Mouse (Mus musculus) liver, embryonic 16.5 days (tissue): ENCODE results near the gene Cib4. TPM values are rescaled to one million over a fixed set of nuclear protein-coding genes. Genes with fewer than 3 reads are reported as not detected.

Source experiments
- ATAC-seq: fragments of 200-750 bp; cut with Nextera tagmentation; 2 replicates; pipeline ENCODE4 v1.8.0; 2017; ENCODE audit warnings: low read depth, mild to moderate bottlenecking, moderate number of reproducible peaks, moderate library complexity
- H3K27ac ChIP-seq: fragments of 300-500 bp; sonication (generic); 2 replicates; pipeline ENCODE4 v1.5.1; 2014; ENCODE audit warnings: mild to moderate bottlenecking, low read length
- H3K27me3 ChIP-seq: fragments of 300-500 bp; sonication (generic); 2 replicates; pipeline ENCODE4 v1.6.1; 2014; ENCODE audit warnings: low read depth, low read length, mixed read lengths; ENCODE audit not compliant: control insufficient read depth, insufficient read depth
- H3K36me3 ChIP-seq: fragments of 300-500 bp; sonication (generic); 2 replicates; pipeline ENCODE4 v1.6.1; 2014; ENCODE audit warnings: mild to moderate bottlenecking; ENCODE audit not compliant: control insufficient read depth, insufficient read depth
- H3K4me1 ChIP-seq: fragments of 300-500 bp; sonication (generic); 2 replicates; pipeline ENCODE4 v1.6.1; 2014; ENCODE audit warnings: low read depth, low read length, mixed read lengths; ENCODE audit not compliant: control insufficient read depth
- H3K4me2 ChIP-seq: fragments of 300-500 bp; sonication (generic); 2 replicates; pipeline ENCODE4 v1.6.1; 2014; ENCODE audit warnings: low read depth, low read length, mixed read lengths
- H3K4me3 ChIP-seq: fragments of 300-500 bp; sonication (generic); 2 replicates; pipeline ENCODE4 v1.5.1; 2014; ENCODE audit warnings: low read depth, mild to moderate bottlenecking, low read length
- H3K9ac ChIP-seq: fragments of 300-500 bp; sonication (generic); 2 replicates; pipeline ENCODE4 v1.6.1; 2014; ENCODE audit warnings: low read depth, low read length
- H3K9me3 ChIP-seq: fragments of 300-500 bp; sonication (generic); replicated peaks from 2 replicates; pipeline ENCODE4 v1.6.1; 2016; ENCODE audit warnings: low read length; ENCODE audit not compliant: control insufficient read depth
- WGBS: fragments of 180-500 bp; shearing (Covaris S2); extraction: QIAGEN DNeasy Blood & Tissue Kit; methylation state at CpG from one replicate; pipeline ENCODE4 v1.1.7; 2014; ENCODE audit not compliant: insufficient replicate concordance; 5-methylcytosine and 5-hydroxymethylcytosine counted together
- polyA plus RNA-seq: library from polyadenylated mRNA; unstranded; fragments of >200 nt; fragmentation: Nextera tagmentation; extraction: Ambion mirVana; gene quantifications from 2 replicates; pipeline ENCODE4 v1.2.1, GENCODE M21; 2015

Cib4 gene
- polyA plus RNA-seq, 1 experiment from 2014 or later, result not detected

DNA sequence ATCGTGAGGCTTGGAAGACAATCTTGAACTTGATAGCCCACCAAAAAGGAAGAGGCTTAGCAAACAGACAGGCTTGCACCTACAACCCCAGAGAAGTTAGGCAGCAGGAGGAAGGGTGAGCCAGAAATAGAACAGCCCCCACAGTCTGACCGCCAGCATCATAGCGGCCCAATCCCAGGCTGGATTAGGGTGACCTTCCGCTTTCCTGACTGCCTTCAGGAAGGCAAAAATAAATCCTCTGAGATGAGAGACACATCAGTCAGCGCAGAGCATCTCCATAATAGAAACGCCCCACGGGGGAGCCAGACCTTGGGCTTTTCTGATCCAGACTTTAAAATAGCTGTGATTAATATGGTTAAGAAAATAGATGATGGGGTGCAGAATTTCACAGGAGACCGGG, 9.3 kb upstream of the Cib4 start:
- Histone ChIP-seq H3K4me1 (no peaks in the 10 kb centered on the region), H3K27ac (no peak overlapping the region), H3K4me2 (no peak overlapping the region), H3K4me3 (no peak overlapping the region), H3K27me3 (no peaks in the 10 kb centered on the region), H3K9me3 (no peaks in the 10 kb centered on the region), H3K36me3 (no peaks in the 10 kb centered on the region), H3K9ac (no peak overlapping the region)
- no peak for ATAC-seq
- WGBS, result 67% methylated on average over 8 of the region's 8 CpGs

DNA sequence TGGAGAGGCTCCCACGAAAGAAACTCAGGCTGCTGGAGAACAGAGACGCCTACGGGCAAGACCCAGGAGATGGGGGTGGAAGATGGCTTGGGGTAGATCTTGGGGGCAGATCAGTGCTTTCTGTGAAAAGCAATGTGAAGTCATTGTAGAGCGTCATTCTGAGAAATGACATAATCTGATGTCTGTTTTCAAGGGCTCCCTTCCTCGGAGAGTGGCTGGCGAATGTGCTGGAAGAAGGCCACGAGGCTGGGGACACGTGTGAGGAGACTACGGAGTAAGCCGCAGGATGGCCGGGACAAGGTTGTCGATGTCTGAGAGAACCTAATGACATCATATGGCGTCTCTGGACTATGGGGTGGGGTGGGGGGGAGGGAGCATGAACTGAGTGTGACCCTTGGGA, 8.3 kb upstream of the Cib4 start:
- Histone ChIP-seq H3K9me3 (no peaks in the 10 kb centered on the region), H3K27ac (no peak overlapping the region), H3K27me3 (no peaks in the 10 kb centered on the region), H3K4me1 (no peaks in the 10 kb centered on the region), H3K9ac (no peak overlapping the region), H3K36me3 (no peaks in the 10 kb centered on the region), H3K4me3 (no peak overlapping the region), H3K4me2 (no peak overlapping the region)
- no peak for ATAC-seq
- WGBS, result 74% methylated on average over 13 of the region's 13 CpGs

GRCm38 (mm10) chr5:30552006-30552405, 6.4 kb upstream of the Cib4 start:
- no peak for ATAC-seq
- 62% methylated on average over 6 of the region's 6 CpGs for WGBS

GRCm38 (mm10) chr5:30551022-30551638, 5.5 kb upstream of the Cib4 start:
- ATAC-seq, result no peak
- no peak overlapping the region for H3K27ac ChIP-seq
- no peak overlapping the region for H3K4me3 ChIP-seq
- no peak overlapping the region for H3K9ac ChIP-seq
- 61% methylated on average over 8 of the region's 8 CpGs for WGBS
- H3K9me3 ChIP-seq, result no peaks in the 10 kb centered on the region
- no peaks in the 10 kb centered on the region for H3K36me3 ChIP-seq
- no peak overlapping the region for H3K4me2 ChIP-seq
- no peaks in the 10 kb centered on the region for H3K27me3 ChIP-seq
- H3K4me1 ChIP-seq, result no peaks in the 10 kb centered on the region

More at GRCm38 (mm10) chr5:30552006-30552405, 6.4 kb upstream of the Cib4 start:
- Histone ChIP-seq H3K36me3 (no peaks in the 10 kb centered on the region), H3K4me1 (no peaks in the 10 kb centered on the region), H3K4me2 (no peak overlapping the region), H3K9ac (no peak overlapping the region), H3K27ac (no peak overlapping the region), H3K9me3 (no peaks in the 10 kb centered on the region), H3K27me3 (no peaks in the 10 kb centered on the region), H3K4me3 (no peak overlapping the region)

DNA sequence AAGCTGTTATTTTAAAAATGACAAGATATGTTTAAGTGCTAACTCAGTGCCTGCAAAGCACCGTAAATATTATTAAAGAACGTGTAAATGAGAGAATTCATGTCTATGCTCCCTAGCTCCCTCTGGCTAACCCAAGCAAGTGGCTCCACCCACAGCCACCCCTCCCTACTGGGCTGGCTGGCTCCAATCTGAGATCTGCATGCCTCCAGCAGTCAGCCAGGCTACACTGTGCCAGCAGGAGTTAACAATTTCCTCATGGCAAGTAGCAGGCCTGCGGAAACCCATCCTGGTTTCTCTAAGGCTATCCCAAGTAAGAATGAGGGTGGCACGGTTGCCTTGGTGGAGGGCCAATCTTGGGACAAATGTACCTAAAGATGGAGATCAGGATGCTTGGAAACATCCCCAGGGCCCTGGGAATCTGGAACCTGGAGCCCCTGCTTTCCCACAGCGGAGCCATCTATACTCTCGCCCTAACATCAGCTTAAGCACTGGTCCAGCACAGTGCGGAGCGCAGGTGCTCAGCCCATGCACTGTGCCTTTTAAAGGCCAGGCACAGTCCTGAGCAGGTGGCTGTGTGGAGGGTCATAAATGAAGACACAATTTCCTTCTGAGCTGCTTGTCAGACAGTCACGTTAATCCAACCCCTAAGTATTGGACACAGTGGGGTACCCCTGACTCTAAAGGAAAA, 4.8 kb upstream of the Cib4 start:
- no peak overlapping the region for H3K4me2 ChIP-seq
- H3K4me3 ChIP-seq, result no peak overlapping the region
- H3K27me3 ChIP-seq, result no peaks in the 10 kb centered on the region
- 52% methylated on average over 9 of the region's 9 CpGs for WGBS
- no peak for ATAC-seq
- no peaks in the 10 kb centered on the region for H3K9me3 ChIP-seq
- no peaks in the 10 kb centered on the region for H3K4me1 ChIP-seq
- no peak overlapping the region for H3K9ac ChIP-seq
- no peaks in the 10 kb centered on the region for H3K36me3 ChIP-seq
- no peak overlapping the region for H3K27ac ChIP-seq

- 32% methylated on average over 2 of the region's 2 CpGs for WGBS
- Histone ChIP-seq H3K36me3 (no peaks in the 10 kb centered on the region), H3K4me1 (no peaks in the 10 kb centered on the region), H3K27me3 (no peaks in the 10 kb centered on the region), H3K27ac (no peak overlapping the region), H3K4me2 (no peak overlapping the region), H3K9ac (no peak overlapping the region), H3K4me3 (no peak overlapping the region), H3K9me3 (no peaks in the 10 kb centered on the region)
- ATAC-seq, result no peak
These were observed 3.0 kb upstream of the Cib4 start for GRCm38 (mm10) chr5:30548681-30549080.

- H3K27me3 ChIP-seq, result no peaks in the 10 kb centered on the region
- no peaks in the 10 kb centered on the region; the same call in none of the 2 replicates for H3K4me1 ChIP-seq
- WGBS, result 34% methylated on average over 7 of the region's 7 CpGs
- H3K9ac ChIP-seq, result no peak overlapping the region
- no peak for ATAC-seq
- no peak overlapping the region for H3K27ac ChIP-seq
- no peak overlapping the region for H3K4me2 ChIP-seq
- no peak overlapping the region for H3K4me3 ChIP-seq
- H3K36me3 ChIP-seq, result no peaks in the 10 kb centered on the region
- H3K9me3 ChIP-seq, result no peaks in the 10 kb centered on the region
These were observed 9.5 kb downstream of the Cib4 start for GRCm38 (mm10) chr5:30536051-30536570.

DNA sequence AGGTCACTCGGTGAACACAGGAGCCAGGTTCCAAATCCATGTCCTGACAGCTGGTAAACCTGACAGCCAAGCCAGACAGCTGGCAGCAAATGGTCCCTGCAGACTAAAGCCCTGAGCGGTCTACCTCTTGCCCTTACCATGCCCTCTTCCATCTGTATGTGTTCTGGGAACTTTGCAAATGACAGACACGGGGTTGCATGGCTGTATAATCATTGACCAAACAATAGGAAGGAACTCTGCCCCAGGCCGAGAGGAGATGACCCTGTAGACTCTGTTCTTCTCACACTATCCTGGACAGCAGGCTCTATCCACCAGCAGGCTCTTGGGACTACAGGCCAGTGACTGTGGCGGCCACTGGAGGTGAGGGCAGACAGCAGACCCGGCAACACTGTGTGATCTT, 11.0 kb downstream of the Cib4 start:
- 49% methylated on average over 6 of the region's 6 CpGs for WGBS

DNA sequence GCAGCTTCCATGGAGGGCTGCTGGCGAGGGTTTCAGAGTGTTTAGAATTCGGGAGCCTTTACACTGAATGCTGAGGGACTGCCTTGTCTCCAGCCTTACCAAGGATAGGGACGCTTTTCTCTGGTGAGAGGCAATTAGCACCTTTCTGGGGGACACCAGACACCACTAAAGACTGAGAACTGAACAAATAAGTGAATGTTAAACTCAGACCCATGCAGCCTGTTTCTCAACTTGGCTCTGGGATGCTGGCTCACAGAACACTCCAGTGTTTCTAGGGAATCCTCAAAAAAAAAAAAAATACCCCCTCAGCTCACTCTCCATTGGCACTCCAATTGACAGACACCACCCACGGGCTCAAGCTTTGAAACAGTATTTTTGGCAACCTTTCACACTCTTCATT, 16.7 kb downstream of the Cib4 start:
- Histone ChIP-seq H3K4me1 (no peaks in the 10 kb centered on the region), H3K4me3 (no peak overlapping the region), H3K9me3 (no peaks in the 10 kb centered on the region), H3K36me3 (no peaks in the 10 kb centered on the region), H3K27me3 (no peaks in the 10 kb centered on the region; the same call in 1 of the 2 replicates), H3K9ac (no peak overlapping the region), H3K27ac (no peak overlapping the region), H3K4me2 (no peak overlapping the region)
- 29% methylated on average over 4 of the region's 4 CpGs for WGBS
- no peak for ATAC-seq

More for the DNA sequence above, 11.0 kb downstream of the Cib4 start:
- ATAC-seq, result peak; percentile 32; the same call in 1 of the 2 replicates
- H3K27ac ChIP-seq, result no peak overlapping the region
- H3K36me3 ChIP-seq, result no peaks in the 10 kb centered on the region
- H3K4me1 ChIP-seq, result no peaks in the 10 kb centered on the region; the same call in none of the 2 replicates
- H3K9me3 ChIP-seq, result no peaks in the 10 kb centered on the region
- H3K4me2 ChIP-seq, result no peak overlapping the region
- no peaks in the 10 kb centered on the region for H3K27me3 ChIP-seq
- no peak overlapping the region for H3K4me3 ChIP-seq
- no peak overlapping the region for H3K9ac ChIP-seq
